Mouse (Mus musculus): Measurements from ENCODE around the gene Ccdc160.

Gene Ccdc160

DNA sequence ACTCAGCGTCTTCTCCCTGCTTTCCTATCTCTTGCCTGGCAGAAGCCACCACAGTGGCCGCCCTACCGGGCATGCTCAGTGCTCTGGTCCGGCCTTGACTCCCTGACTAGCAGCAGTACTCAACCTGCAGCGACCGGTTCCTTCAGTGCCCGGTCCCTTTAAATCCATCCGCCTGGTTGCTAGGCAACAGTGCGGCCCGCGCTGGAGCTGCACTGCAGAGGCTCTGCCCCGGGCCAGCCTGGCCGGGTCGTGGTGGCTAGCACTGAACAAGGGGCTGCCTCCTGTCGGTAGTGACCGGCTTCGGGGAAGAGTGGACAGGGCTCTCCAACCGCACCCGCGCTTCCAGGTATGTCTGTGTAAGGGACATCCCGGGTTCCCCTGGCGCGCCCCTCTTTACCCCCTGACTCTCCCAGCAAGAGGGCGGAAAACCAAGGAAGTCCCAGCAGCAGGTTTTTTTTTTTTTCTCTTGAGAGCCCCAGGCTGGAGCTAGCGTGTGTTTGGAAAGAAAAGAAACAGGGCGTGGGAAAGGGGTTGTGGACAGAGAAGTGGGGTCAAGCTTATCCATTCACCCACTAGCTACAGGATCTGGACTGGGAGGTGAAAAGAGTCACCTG, at the start of gene Ccdc160:
TSS of gene Ccdc160 (plus strand) at position 221 of the 614 bp plus-strand sequence.
- DNase-seq: peak; percentile 77

DNA sequence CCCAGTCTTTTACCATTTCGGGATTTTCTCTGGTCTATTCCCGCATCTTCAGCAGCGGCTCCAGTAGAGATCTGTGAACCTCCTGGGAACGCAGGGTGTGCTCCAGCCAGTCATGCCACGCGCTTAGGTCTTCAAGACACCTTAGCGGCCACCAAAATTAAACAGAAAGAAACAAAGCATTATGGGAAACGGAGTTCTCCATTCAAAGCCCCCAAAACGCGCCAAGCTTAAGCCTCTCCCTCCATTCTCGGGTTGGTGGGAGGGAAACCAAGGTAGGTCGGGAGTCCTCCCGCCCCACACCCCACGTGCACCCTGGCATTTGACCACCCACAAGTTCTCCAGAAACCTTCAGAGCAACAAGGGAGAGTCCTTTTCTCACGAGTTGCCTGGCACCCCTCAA, 47.2 kb upstream of the Ccdc160 start:
- DNase-seq: no peak

DNA sequence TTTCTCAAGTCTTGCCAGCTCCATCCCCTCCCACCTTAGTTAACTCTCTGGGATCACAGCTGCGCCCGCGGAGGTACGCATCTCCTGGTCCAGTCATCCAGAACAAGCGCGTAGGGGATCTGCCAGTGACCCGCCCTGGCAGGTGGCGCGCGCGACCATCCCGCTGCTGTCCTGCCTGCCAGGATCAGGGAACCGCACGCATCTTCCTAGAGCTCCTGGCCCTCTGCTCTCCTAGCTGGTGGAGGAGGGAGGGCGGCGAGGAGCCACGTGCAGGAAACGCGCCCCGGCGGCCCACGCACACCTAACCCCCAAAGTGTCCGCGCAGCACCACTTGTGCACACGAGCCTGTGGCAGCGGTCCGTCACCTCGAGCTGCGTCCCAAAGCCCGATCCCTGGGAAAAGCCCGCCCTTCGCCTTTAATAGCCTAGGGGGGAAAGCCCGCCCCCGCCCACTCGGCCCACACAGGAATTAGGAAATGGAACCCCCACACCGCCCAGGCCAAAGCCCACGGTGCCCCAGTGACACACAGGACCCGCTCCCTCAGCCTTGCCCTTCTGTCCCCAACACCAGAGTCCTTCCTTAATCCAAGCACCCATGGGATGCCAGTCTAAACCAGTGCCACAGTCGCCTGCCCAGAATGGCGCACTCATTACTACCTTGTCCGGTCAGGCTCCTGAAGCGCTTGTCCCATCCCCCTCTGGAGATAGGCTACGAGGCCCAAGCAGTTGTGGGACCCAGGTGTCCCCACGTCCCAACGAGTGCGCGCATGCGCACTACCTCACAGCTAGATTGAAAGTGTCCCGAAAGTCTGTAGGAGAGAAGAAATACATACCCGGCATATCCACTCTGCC, 46.6 kb upstream of the Ccdc160 start:
- DNase-seq: peak; percentile 2

DNA sequence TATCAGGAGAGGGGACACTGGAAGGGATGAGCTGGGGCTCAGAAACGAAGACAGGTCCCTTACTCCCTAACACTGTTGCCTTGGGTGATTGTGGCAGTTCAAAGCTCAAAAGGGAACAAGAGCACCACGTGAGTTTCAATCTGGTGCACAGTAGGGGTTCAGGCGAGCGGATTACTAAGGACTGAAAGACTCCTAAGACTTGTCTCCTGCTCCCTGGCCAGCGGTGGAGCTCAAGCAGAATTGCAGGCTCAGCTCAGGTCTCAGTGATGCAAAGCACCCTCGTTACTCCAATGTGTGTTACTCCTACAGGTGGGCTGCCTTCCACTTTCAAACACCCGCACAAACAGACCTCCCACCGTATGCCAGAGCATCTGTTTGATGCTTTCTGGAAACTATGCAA, 45.5 kb upstream of the Ccdc160 start:
- no peak for DNase-seq

DNA sequence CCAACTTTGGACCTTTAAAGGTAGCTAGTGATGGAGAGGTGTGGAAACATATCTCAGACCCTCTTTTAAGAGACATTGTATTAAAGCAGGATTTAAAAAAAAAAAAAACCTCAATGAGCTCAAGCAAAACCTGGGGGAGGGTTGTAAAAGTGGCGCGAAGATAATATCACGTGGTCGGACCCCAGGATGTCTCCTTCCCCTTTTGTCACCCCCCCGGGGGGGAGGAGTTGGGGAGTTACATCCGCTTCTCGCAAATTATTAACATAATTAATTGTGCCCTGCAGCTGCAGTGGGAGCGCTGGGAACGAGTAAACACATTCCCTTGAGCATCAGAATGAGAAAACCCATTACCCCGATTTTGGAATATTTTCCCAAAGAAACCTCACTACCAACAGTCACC, 45.1 kb upstream of the Ccdc160 start:
- no peak for DNase-seq

DNA sequence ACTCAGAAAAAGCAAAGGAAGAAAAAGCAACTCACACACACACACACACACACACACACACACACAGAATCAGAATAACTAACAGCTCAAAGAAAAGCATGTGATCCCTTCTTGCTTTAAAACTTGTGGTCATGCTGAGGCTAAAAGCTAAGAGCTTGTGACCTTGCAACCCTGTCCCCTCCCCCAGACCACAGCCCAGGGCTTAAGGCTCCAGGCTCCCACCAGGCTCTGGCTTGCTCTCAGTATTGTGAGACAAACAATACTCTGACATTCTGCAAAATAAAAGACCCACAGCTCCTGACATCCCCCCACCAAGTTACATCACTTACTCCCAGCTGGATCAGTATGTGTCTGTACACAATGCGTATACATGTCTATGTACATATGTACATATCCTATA, 44.2 kb upstream of the Ccdc160 start:
- no peak for DNase-seq

DNA sequence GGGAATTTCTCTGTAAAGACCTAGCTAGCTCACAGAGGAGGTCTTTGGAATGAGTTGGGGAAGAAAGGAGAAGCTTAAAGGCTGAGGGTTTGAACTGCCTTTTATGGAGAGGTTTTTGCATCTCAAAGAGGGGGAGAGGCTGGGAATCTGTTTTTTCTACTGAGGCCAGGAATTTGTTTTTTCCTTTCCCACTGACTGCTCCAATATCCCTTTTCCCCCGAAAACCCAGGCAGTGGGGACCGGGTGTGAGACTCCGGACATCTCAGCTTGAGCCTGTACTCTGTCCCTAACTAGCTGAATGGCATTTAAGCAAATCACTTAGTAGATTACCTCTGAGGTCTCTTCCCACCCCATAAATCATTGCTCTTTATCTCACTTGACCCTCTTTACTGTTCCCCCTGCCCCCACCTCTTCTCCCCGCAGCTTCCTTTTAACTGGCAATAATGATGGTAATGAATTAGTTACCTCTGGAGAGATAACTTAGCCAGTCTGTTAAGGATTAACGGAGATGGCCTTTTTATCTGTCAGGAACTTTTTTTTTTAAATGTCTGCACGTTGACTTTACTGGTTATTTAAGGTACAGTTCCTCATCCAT, 37.4 kb upstream of the Ccdc160 start:
- DNase-seq: no peak

DNA sequence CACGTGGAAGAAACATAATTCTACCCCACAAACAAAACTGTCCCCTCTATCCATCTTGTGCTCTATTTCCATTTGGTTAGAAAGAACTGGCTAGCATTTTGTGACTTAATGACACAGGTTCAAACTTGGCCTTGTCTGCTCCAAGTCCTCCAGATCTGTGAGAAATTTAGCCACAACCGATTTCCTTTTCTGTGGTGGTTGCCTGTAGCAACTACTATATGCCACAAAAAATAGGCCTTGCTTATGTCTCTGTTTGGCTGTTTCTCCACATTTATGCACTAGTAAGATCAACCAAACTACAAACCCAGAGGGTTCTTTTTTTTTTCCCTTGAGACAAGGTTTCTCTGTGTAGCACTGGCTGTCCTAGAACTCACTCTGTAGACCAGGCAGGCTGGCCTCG, 33.8 kb upstream of the Ccdc160 start:
- no peak for DNase-seq

DNA sequence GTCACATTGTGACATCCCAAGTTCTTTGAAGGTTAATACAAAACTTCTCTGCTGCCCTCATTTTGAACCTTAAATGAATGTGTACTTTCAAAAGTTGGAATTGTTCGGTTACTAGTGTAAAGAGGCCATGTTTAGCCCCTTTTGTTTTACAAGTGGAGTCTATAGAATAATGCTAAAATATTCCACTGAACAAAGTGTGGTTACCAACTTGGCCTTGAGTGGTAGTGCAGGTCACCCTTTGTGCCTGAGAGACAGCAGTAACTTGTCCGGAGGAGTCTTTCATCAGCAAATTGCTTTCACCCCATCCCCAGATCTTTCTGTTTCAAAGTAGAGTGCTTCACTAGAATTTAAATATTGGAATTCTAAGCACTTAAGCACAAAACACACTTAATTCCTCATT, 31.8 kb upstream of the Ccdc160 start:
- DNase-seq: no peak

DNA sequence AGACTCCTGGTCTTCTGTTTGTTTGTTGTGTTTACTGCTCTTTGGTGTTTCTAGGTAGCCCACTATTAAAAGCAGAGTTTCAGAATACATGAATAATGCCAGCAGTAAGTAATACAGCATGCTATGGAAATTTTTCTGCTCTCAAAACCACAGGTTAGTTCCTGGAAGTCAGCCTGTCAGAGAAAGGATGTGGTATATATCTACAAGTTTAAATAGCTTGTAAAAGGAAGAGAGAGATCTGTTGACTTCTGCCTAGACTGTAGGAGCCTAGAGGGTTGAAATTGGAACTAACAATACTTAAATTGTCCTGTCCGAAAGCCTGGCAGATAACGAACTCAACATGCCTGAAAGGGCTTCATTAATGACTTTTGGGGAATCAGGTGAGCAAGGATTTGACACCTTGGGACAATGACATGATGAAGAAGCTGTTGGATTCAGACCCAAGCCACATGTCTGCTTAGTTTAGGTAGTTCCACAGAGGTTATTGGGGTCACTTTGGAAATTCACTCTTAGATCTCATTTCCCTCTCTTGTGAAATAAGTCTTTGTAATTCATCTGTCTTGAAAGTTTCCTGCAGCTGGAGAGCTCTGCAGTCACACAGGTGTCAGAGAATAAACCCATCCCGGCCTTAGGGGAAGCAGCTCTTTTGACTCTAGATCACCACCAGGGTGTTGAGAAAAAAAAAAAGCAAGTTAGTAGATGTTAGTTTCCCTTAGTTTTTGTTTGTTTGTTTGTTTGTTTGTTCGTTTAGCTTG, 30.6 kb upstream of the Ccdc160 start:
- DNase-seq: no peak

DNA sequence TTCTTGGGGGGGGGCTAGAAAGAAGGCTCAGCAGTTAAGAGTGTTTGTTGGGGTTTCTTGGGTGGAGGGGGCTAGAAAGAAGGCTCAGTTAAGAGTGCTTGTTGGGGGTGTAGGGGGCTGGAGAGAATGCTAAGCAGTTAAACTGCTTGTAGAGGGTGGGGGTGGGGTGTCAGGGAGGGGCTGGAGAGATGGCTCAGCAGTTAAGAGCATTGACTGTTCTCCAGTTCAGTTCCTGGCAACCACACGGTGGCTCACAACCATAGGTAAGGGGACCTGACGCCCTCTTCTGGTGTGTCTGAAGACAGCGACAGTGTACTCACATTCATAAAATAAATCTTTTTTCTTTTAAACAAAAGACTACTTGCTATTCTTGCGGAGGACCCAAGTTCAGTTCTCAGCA, 28.8 kb upstream of the Ccdc160 start:
- DNase-seq: no peak

DNA sequence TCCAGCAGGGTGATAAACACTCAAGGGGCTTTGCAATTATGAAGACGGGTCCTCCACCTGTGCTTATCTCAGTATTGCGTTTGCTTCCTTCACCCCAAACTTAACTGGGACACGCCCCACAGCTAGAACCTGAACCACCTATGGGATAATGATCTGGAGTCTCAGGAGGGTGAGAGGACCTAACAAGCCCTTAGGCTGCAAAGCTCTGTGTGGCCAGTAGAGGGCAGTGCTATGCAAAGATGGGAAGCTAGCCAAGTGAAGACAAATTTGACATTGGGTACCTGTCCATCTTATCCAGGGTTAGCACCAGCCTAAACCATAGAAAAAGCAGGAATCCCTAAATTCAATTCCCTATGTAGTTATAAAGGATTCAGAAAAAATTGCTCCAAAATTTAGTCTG, 15.0 kb upstream of the Ccdc160 start:
- peak; percentile 54 for DNase-seq

DNA sequence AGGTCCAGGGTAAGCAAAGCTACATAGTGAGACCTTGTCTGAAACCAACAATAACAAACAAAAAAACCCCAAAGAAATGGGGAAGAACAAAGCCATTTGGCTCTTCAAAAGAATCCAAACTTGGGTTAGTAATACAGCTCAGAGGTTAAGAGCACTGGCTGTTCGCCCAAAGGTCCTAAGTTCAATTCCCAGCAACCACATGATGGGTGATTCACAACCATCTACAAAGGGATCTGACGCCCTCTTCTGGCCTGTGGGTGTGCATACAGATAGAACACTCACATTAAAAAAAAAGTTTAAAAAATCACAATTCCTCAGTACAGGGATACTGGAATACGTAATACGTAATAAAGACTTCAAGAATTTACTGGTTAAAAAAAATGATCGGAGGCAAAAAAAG, 13.3 kb upstream of the Ccdc160 start:
- DNase-seq: no peak

DNA sequence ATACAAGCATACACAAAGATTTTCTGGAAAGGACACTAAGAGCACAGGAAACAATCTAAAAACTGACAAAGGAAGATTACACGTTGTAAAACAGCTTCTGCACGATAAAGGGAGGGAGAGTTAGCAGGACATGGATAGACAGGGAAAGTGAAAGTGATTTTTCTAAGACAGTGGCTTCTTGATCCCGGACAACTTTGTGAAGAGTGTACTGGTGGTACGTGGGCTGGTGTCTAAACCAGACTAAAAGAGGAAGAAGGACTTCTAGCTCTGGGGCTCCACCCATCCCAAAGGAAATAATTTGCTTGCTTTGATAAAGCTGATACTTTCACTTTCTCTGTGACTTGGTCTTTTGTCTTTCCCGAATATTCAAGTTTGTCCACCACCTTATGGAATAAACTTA, 7.1 kb upstream of the Ccdc160 start:
- DNase-seq: peak; percentile 46

DNA sequence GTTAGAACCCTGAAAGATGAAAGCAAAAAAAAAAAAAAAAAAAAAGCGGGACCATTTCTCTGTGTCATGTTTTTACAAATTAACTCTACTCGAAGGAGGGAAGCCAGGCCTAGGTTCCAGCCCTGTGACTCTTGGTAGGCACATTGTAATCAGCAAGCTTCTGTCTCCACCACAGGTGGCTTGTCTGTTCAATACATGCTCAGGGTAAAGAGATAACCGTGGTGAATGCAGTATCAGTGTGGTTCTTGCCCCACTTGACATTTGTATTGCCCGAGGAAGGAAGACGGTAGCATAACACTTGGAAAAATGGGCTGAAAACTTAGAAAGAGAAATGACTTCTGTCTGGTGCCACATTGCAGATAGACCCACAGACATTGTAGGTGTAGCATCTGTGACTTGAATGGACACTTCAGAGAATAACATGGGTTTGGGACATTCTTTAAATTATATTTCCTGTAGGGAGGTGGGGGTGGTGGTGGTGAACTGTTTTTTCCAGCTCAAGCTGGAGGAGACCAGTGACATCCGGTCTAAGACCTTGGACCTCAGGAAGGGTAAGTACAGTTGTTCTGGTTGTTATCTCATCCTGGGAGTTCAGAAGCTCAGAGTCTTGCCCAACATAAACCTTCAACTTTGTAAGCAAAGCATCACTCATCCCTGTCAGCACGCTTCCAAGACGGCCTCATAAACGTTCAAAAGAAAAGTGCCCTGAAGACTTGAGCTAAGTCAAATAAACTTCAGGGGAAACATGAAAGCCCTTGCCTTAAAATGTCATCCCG, 1.1 kb downstream of the Ccdc160 start:
- peak; percentile 36 for DNase-seq

DNA sequence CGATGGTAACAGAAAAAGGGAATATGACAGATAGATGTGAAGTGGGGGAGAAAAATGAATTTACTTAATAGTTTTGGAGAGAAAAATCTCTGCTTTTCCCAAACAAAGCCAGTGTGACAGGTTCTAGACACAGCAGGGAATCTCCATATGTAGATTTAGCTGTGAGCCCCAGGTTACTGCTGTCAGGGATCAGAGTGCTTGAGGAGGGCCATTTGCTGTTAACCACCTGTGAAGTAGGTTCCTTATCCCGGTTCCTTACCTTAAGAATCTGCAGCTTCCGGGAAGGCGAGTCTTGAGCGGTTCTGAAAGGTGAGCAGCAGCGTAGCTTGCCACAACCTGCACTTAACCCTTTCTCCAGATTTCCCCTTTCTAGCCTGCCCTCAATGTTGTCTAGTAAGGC, 1.9 kb downstream of the Ccdc160 start:
- no peak for DNase-seq

DNA sequence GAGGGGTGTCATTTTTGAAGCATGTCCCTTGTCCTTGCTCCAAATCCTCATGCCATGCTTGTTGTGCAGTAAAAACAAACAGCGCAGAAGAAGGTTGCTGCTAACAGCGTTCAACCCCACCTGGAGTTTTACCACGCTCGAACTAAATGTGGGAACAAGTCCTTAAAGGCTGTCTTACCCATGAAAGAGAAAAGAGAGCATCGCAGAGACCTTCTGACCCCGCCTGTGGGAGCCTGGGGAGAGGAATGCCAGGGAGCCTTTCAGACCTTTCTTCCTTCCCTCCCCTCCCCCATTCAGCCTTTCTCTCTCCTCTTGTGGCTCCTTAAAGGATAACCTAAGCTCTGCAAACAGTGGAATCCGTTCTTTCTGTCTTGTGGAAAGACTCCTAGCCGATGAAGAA, 4.8 kb downstream of the Ccdc160 start:
- no peak for DNase-seq

DNA sequence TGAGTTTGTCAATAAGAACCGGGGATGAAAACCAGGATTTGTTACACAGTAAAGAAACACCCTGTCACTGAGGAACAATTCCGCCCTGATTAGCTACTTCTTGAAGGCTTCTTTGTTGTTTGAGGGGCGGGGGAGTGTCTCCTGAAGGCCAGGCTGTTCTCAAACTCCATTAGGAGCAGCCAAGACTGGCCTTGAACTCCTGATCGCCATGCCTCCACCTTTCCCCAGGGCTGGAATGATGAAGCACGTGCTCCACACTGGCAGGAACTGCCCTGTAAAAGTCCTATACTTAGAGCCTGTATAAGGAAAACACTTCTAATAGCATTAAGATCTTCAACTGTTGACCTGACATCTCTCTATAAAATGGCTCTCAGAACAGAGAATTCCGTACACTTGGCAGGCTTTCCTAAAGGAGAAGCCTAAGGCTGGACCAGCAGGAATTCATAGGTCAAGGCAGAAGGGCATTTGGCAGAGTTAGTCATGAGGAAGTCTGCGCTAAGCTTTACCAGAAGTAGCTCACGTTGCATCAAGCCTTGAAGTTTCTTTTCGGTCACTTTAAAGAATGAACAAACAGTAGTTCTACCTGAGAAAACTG, 6.1 kb downstream of the Ccdc160 start:
- no peak for DNase-seq

DNA sequence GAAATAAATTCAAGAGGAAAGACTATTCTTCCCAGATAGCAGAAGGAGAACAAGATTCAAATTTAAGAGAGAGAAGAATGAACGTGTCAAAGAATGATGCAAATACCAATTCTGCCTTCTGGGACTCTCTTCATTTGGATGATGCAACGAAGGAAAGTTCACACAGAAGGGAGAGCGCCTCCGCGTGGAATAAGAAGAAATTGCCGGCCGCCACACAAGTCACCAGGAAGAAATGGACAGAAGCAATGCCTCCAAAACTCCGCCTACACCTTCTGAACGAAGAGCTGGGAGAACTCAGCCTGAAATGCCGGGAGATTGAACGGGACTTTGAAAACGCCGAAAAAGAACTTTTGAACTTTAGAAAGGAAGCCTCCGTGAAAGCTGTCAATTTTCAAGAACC, 7.3 kb downstream of the Ccdc160 start:
- DNase-seq: no peak

DNA sequence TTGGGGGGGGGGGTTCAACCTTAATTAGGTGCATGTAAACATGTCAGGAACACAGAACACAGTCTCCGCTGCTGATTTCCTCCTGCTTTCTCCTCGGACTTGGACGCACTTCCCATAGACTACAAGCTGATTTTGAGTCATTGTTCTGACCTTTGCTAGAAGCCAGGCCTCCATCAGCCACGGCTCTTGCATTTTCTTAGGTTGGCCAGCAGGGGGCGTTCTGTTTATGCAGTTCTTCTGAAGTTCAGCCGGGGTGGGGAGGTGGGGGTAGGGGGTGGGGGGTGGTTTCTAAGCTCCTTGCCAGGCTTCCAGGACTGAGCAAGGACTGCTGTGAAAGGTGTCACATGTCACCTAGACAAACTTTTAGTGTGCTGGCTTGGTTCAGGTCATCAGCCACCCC, 8.6 kb downstream of the Ccdc160 start:
- DNase-seq: no peak

DNA sequence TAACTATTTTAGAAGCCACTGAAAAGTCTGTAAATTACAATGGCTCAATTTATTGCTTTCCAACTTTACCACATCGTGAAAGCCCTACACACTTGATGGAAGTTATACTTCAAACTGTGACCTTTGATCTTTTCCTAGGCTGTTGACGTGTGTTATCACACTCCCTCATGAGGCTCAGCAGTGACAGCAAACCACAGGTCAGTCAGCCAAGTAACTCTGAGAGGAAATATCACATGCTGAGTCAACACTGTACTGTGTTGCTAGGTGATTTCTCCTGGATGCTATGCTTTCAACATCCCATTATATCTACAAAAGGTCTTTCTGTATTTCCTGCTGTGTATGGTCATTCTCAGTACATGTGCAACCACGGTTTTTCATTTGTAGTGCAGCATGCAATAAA, 28.3 kb downstream of the Ccdc160 start:
- no peak for DNase-seq

All from lung, postnatal 36 days (tissue).